Mouse (Mus musculus): ENCODE results near the gene Ccno. TPM values are rescaled to one million over a fixed set of nuclear protein-coding genes. Genes with fewer than 3 reads are reported as not detected.

Ccno gene
- polyA plus RNA-seq (2014; fragmentation: Nextera tagmentation; extraction: Ambion mirVana): 0.11 and 0.63 TPM in 2 replicates

DNA sequence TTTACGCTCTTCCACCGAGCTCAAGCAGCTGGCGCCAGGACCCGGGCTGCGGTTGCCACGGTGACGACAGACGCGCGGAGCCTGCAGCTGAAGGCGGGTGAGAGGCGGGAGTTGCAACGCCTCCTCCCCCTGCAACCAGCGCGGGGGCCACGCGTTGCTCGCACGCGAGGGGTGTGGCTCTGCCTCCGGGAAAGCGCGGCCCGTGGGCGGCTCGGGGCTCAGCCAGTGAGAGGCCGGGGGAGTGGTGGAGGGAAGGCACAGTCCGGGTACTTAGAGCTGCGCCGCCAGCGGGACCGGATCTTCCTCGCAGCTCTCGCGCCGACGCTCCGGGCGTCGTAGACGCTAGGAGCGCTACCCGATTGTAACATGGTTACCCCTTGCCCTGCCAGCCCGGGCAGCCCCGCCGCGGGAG lies at the start of gene Ccno:
Ccno (plus strand) TSS at position 271 of the 412 bp plus-strand sequence.
- H3K9ac ChIP-seq (ENCODE audit: low read length): peak within 1 kb of the TSS; percentile 60
- no peaks in the 10 kb centered on the region for H3K36me3 ChIP-seq (ENCODE audit: control insufficient read depth, insufficient read depth, low read length)
- peak within 1 kb of the TSS; percentile 98 for H3K4me2 ChIP-seq (ENCODE audit: low read length)
- H3K27me3 ChIP-seq (ENCODE audit: control insufficient read depth, insufficient read depth, low read length): peaks cover 68% of the 10 kb centered on the region
- no peaks in the 10 kb centered on the region for H3K9me3 ChIP-seq (ENCODE audit: control insufficient read depth, low read length)
- under 1% methylated on average over 47 of the region's 47 CpGs for WGBS
- peak within 1 kb of the TSS; percentile 51 for H3K4me3 ChIP-seq (ENCODE audit: control insufficient read depth in 1 of 2, insufficient read depth in 1 of 2, low read depth in 1 of 2, low read length in 2 of 2)
- no peak within 1 kb of the TSS for H3K27ac ChIP-seq (replicated peaks in 1 of 2; ENCODE audit: control insufficient read depth in 1 of 2, insufficient read depth in 1 of 2, low read depth in 2 of 2, low read length in 2 of 2)
- H3K4me1 ChIP-seq (ENCODE audit: control insufficient read depth in 2 of 2, insufficient read depth in 2 of 2, low read length in 2 of 2): peaks cover 4 to 24% of the 10 kb centered on the region in 2 experiments; a peak in 3 of 4 replicates
- ATAC-seq (ENCODE audit: insufficient number of reproducible peaks, insufficient read depth, low FRiP score, low read depth): peak; percentile 95

- Histone ChIP-seq H3K4me3 (ENCODE audit: control insufficient read depth in 1 of 2, insufficient read depth in 1 of 2, low read depth in 1 of 2, low read length in 2 of 2) (no peak overlapping the region), H3K4me1 (ENCODE audit: control insufficient read depth in 2 of 2, insufficient read depth in 2 of 2, low read length in 2 of 2) (no peaks in the 10 kb centered on the region; a peak in 1 of 4 replicates), H3K9me3 (ENCODE audit: control insufficient read depth, low read length) (no peaks in the 10 kb centered on the region), H3K4me2 (ENCODE audit: low read length) (no peak overlapping the region), H3K27me3 (ENCODE audit: control insufficient read depth, insufficient read depth, low read length) (no peaks in the 10 kb centered on the region), H3K9ac (ENCODE audit: low read length) (no peak overlapping the region), H3K27ac (replicated peaks in 1 of 2; ENCODE audit: control insufficient read depth in 1 of 2, insufficient read depth in 1 of 2, low read depth in 2 of 2, low read length in 2 of 2) (no peak overlapping the region), H3K36me3 (ENCODE audit: control insufficient read depth, insufficient read depth, low read length) (peaks cover 67% of the 10 kb centered on the region)
- 90% methylated on average over 8 of the region's 8 CpGs for WGBS
- no peak for ATAC-seq (ENCODE audit: insufficient number of reproducible peaks, insufficient read depth, low FRiP score, low read depth)
Observed at GRCm38 (mm10) chr13:112938130-112938529, 49.5 kb upstream of the Ccno start.

- no peak for ATAC-seq (ENCODE audit: insufficient number of reproducible peaks, insufficient read depth, low FRiP score, low read depth)
- H3K36me3 ChIP-seq (ENCODE audit: control insufficient read depth, insufficient read depth, low read length): peaks cover 64% of the 10 kb centered on the region
- WGBS: 31% methylated on average over 15 of the region's 15 CpGs
Observed at GRCm38 (mm10) chr13:112941879-112942330, 45.7 kb upstream of the Ccno start.

DNA sequence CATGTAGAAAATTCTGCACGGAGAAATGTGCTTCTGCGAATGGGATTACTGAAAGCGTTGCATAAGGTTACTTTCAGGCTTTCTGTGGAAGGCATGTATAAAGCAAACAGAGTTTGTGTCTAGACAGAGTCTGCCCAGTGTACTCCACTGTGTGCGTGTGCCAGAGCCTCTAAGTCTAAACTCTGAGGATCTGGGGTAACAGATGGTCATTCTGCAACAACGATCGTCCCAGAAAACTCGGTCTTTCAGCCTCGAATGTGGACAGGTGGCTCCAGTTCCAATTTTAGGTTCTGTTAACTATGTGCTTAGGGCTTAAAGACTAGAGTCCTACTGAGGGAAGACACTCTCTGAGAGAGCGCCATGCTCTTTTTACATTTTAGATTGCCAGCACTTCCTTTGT lies 42.3 kb upstream of the Ccno start:
- Histone ChIP-seq H3K27me3 (ENCODE audit: control insufficient read depth, insufficient read depth, low read length) (no peaks in the 10 kb centered on the region), H3K4me2 (ENCODE audit: low read length) (no peak overlapping the region), H3K36me3 (ENCODE audit: control insufficient read depth, insufficient read depth, low read length) (peaks cover 77% of the 10 kb centered on the region), H3K4me1 (ENCODE audit: control insufficient read depth in 2 of 2, insufficient read depth in 2 of 2, low read length in 2 of 2) (no peaks in the 10 kb centered on the region; a peak in 1 of 4 replicates), H3K9me3 (ENCODE audit: control insufficient read depth, low read length) (no peaks in the 10 kb centered on the region), H3K4me3 (ENCODE audit: control insufficient read depth in 1 of 2, insufficient read depth in 1 of 2, low read depth in 1 of 2, low read length in 2 of 2) (no peak overlapping the region), H3K27ac (replicated peaks in 1 of 2; ENCODE audit: control insufficient read depth in 1 of 2, insufficient read depth in 1 of 2, low read depth in 2 of 2, low read length in 2 of 2) (no peak overlapping the region), H3K9ac (ENCODE audit: low read length) (no peak overlapping the region)
- WGBS: 97% methylated on average over 9 of the region's 9 CpGs
- ATAC-seq (ENCODE audit: insufficient number of reproducible peaks, insufficient read depth, low FRiP score, low read depth): no peak

More at GRCm38 (mm10) chr13:112941879-112942330, 45.7 kb upstream of the Ccno start:
- Histone ChIP-seq H3K4me3 (ENCODE audit: control insufficient read depth in 1 of 2, insufficient read depth in 1 of 2, low read depth in 1 of 2, low read length in 2 of 2) (no peak overlapping the region), H3K9me3 (ENCODE audit: control insufficient read depth, low read length) (no peaks in the 10 kb centered on the region), H3K9ac (ENCODE audit: low read length) (no peak overlapping the region), H3K27me3 (ENCODE audit: control insufficient read depth, insufficient read depth, low read length) (no peaks in the 10 kb centered on the region), H3K27ac (replicated peaks in 1 of 2; ENCODE audit: control insufficient read depth in 1 of 2, insufficient read depth in 1 of 2, low read depth in 2 of 2, low read length in 2 of 2) (no peak overlapping the region), H3K4me1 (ENCODE audit: control insufficient read depth in 2 of 2, insufficient read depth in 2 of 2, low read length in 2 of 2) (no peaks in the 10 kb centered on the region; a peak in 1 of 4 replicates), H3K4me2 (ENCODE audit: low read length) (peak overlapping the region; percentile 19)

- no peak overlapping the region for H3K4me3 ChIP-seq (ENCODE audit: control insufficient read depth in 1 of 2, insufficient read depth in 1 of 2, low read depth in 1 of 2, low read length in 2 of 2)
- H3K36me3 ChIP-seq (ENCODE audit: control insufficient read depth, insufficient read depth, low read length): peaks cover 78% of the 10 kb centered on the region
- WGBS: 84% methylated on average over 6 of the region's 6 CpGs
- no peaks in the 10 kb centered on the region; a peak in 1 of 4 replicates for H3K4me1 ChIP-seq (ENCODE audit: control insufficient read depth in 2 of 2, insufficient read depth in 2 of 2, low read length in 2 of 2)
- H3K4me2 ChIP-seq (ENCODE audit: low read length): no peak overlapping the region
- H3K27ac ChIP-seq (replicated peaks in 1 of 2; ENCODE audit: control insufficient read depth in 1 of 2, insufficient read depth in 1 of 2, low read depth in 2 of 2, low read length in 2 of 2): no peak overlapping the region
- no peak overlapping the region for H3K9ac ChIP-seq (ENCODE audit: low read length)
- H3K9me3 ChIP-seq (ENCODE audit: control insufficient read depth, low read length): no peaks in the 10 kb centered on the region
- H3K27me3 ChIP-seq (ENCODE audit: control insufficient read depth, insufficient read depth, low read length): no peaks in the 10 kb centered on the region
- ATAC-seq (ENCODE audit: insufficient number of reproducible peaks, insufficient read depth, low FRiP score, low read depth): no peak
Observed at GRCm38 (mm10) chr13:112945900-112946299, 41.7 kb upstream of the Ccno start.

DNA sequence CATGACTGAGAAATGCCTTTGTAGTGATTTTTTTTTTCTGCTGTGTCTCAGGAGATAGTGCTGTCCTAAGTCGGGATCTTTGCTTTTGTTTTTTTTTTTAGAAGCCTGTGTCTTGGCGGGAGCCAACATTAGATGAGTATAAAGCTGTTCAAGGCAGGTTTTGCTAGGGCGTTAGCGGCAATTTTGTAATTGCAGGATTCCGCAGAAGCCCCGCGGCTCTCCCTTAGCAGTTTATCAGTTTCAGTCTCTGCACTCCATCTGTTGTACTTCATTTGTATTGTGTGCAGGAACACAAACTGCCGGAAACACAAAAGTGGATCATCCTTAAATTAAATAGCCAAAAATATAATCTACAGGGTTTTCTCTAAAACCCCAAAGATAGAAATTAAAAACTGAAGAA lies 33.5 kb upstream of the Ccno start:
- Histone ChIP-seq H3K9me3 (ENCODE audit: control insufficient read depth, low read length) (no peaks in the 10 kb centered on the region), H3K36me3 (ENCODE audit: control insufficient read depth, insufficient read depth, low read length) (peaks cover 85% of the 10 kb centered on the region), H3K9ac (ENCODE audit: low read length) (no peak overlapping the region), H3K4me2 (ENCODE audit: low read length) (no peak overlapping the region), H3K27ac (replicated peaks in 1 of 2; ENCODE audit: control insufficient read depth in 1 of 2, insufficient read depth in 1 of 2, low read depth in 2 of 2, low read length in 2 of 2) (no peak overlapping the region), H3K27me3 (ENCODE audit: control insufficient read depth, insufficient read depth, low read length) (no peaks in the 10 kb centered on the region), H3K4me3 (ENCODE audit: control insufficient read depth in 1 of 2, insufficient read depth in 1 of 2, low read depth in 1 of 2, low read length in 2 of 2) (no peak overlapping the region), H3K4me1 (ENCODE audit: control insufficient read depth in 2 of 2, insufficient read depth in 2 of 2, low read length in 2 of 2) (no peaks in the 10 kb centered on the region)
- ATAC-seq (ENCODE audit: insufficient number of reproducible peaks, insufficient read depth, low FRiP score, low read depth): no peak
- 90% methylated on average over 8 of the region's 8 CpGs for WGBS

DNA sequence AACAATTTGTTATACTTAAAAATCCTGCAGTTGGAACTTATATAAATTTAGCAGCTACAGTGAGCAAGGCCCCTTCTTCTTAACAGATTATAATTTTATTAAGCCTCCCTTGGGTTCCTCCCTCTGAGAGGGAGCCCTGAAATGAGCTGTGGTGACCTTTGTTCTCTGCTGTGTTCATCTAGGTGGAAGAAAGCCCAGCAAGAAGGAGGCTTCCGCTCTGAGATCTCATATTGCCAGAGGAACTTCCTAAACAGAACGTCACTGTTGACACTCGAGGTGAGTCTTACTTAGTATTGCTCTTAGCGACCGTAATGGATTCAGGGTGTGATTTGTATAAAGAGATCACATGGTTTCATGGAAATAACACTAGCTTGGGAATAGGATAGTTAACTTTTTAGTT lies 24.5 kb upstream of the Ccno start:
- 89% methylated on average over 5 of the region's 5 CpGs for WGBS
- no peak for ATAC-seq (ENCODE audit: insufficient number of reproducible peaks, insufficient read depth, low FRiP score, low read depth)
- Histone ChIP-seq H3K4me2 (ENCODE audit: low read length) (no peak overlapping the region), H3K4me1 (ENCODE audit: control insufficient read depth in 2 of 2, insufficient read depth in 2 of 2, low read length in 2 of 2) (no peaks in the 10 kb centered on the region), H3K27ac (replicated peaks in 1 of 2; ENCODE audit: control insufficient read depth in 1 of 2, insufficient read depth in 1 of 2, low read depth in 2 of 2, low read length in 2 of 2) (no peak overlapping the region), H3K27me3 (ENCODE audit: control insufficient read depth, insufficient read depth, low read length) (no peaks in the 10 kb centered on the region), H3K4me3 (ENCODE audit: control insufficient read depth in 1 of 2, insufficient read depth in 1 of 2, low read depth in 1 of 2, low read length in 2 of 2) (no peak overlapping the region), H3K36me3 (ENCODE audit: control insufficient read depth, insufficient read depth, low read length) (peaks cover 77% of the 10 kb centered on the region), H3K9ac (ENCODE audit: low read length) (no peak overlapping the region), H3K9me3 (ENCODE audit: control insufficient read depth, low read length) (no peaks in the 10 kb centered on the region)

GRCm38 (mm10) chr13:112964421-112964820 lies 23.2 kb upstream of the Ccno start:
- no peak overlapping the region for H3K4me2 ChIP-seq (ENCODE audit: low read length)
- peaks cover 74% of the 10 kb centered on the region for H3K36me3 ChIP-seq (ENCODE audit: control insufficient read depth, insufficient read depth, low read length)
- ATAC-seq (ENCODE audit: insufficient number of reproducible peaks, insufficient read depth, low FRiP score, low read depth): no peak
- no peaks in the 10 kb centered on the region for H3K27me3 ChIP-seq (ENCODE audit: control insufficient read depth, insufficient read depth, low read length)
- WGBS: 88% methylated on average over 12 of the region's 12 CpGs
- H3K27ac ChIP-seq (replicated peaks in 1 of 2; ENCODE audit: control insufficient read depth in 1 of 2, insufficient read depth in 1 of 2, low read depth in 2 of 2, low read length in 2 of 2): no peak overlapping the region
- H3K9ac ChIP-seq (ENCODE audit: low read length): no peak overlapping the region
- no peaks in the 10 kb centered on the region for H3K4me1 ChIP-seq (ENCODE audit: control insufficient read depth in 2 of 2, insufficient read depth in 2 of 2, low read length in 2 of 2)
- no peak overlapping the region for H3K4me3 ChIP-seq (ENCODE audit: control insufficient read depth in 1 of 2, insufficient read depth in 1 of 2, low read depth in 1 of 2, low read length in 2 of 2)
- H3K9me3 ChIP-seq (ENCODE audit: control insufficient read depth, low read length): no peaks in the 10 kb centered on the region
